Mouse (Mus musculus) embryo, embryonic 10 days (tissue): ENCODE data around the gene Olfr569.
A peak's percentile ranks its signal among the peaks of the same experiment; 100 is the strongest.

ENCODE experiments used
- DNase-seq: peaks from one replicate; pipeline ENCODE4 v3.0.0-alpha.2; 2015; ENCODE audit warnings: low spot score

Olfr569 gene

GRCm38 (mm10) chr7:102890782-102891181 lies at the start of gene Olfr569:
Gene Olfr569, minus strand, starts transcription at chr7:102890882.
- no peak for DNase-seq

GRCm38 (mm10) chr7:102927105-102927504 lies 36.4 kb upstream of the Olfr569 start:
- DNase-seq: no peak

- DNase-seq: no peak
Measured at GRCm38 (mm10) chr7:102924109-102924508, 33.4 kb upstream of the Olfr569 start, which contains the start of gene Olfr572. Gene Olfr572, plus strand, starts transcription at chr7:102924409.

DNA sequence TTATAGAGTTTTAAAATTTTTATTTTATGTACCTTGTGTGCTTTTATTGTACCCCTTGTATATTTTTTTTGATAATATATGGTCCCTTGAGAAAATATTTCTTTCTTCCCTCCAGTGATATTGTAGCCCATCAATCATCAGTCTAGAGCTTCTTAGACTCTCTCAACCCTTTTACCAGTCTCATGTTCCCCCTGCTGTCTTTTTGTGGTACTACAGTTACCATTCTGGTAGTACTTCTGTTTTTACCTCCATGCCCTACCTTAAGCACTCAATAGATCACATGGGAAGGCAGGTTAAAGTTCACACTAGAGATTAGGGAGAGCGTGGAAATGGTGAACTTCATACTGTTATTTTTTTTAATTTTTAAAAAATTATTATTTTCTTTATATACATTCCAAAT lies 28.9 kb upstream of the Olfr569 start:
- DNase-seq: peak; percentile 76

DNA sequence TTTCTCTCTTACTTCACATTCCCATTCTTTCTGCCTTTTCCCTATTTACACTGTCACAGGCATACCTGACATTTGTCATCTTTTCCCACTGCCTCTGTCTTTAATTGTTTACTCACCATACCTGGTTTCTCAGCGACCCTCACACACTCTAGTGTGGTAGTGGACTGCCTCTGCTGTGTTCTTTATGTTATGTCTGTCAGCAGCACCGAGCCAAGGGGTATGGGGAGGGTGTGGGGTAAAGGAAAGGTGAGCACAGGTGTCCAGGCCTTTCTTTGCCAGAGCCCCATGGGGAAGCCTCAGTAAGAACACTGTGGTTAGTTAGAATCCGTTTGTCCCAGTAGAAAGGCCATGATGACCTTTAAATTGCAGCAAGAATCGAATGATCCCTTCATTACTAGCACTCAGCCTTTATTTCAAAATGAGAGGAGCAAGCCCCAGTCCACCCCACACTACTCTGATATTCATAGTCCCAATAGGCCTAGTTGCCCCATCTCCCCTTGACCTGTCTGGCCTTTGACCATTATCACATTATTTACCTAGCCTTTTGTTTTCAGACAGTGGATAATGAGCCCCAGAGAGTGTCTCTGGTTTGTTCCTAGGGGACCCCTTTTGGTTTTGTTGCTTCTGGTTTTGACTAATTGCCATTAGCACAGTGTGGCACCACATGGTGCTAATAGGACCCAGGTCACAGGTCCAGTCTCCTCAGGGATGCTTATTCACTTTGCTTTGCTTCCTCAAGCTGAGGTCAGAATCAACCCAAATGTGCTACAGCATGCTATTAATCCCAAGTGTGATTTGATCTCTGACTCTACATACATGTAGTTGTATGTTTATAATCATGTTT lies 26.6 kb upstream of the Olfr569 start, which contains the start of gene Olfr571:
Olfr571 (minus strand) TSS at position 505 of the 844 bp plus-strand sequence.
- no peak for DNase-seq

GRCm38 (mm10) chr7:102916405-102916804 lies 25.7 kb upstream of the Olfr569 start:
- no peak for DNase-seq

DNA sequence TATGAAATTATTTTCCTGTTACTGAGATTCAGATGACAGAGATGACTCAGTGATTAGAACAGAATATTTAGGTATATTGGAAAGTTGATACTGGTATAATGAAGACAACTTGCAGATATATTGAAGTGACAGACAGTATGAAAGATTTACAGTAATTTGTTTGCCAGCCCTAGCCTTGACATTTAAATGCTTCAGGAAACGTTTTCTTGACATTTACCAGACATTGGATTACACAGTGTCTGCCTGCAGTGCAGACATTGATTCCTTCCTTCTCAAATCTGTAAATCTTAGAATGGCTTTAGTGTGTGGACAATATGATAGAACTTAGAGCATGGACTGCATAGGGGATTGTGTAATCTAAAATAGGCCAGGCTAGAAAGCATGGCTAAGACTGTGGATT lies 24.6 kb upstream of the Olfr569 start:
- no peak for DNase-seq

DNA sequence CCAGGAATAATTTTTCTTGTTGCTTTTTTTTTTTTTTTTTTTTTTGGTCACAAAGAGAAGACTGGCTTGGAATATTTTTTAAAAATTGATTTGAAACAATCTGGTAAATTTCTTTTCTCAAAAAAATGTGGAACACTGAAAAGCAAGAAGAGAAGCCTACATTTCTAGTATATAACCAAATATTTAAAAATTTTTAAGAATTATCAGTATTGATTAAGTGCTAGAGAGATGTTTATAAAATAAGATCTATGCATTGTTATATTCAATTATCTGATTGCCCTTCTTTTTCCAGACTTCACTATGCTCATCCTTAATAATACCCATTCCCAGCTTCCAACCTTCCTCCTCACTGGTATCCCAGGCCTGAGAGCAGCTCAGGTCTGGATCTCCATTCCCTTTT lies 13.9 kb downstream of the Olfr569 start, which contains the start of gene Olfr568:
Olfr568 (plus strand) TSS at position 301 of the 400 bp plus-strand sequence.
- no peak for DNase-seq

DNA sequence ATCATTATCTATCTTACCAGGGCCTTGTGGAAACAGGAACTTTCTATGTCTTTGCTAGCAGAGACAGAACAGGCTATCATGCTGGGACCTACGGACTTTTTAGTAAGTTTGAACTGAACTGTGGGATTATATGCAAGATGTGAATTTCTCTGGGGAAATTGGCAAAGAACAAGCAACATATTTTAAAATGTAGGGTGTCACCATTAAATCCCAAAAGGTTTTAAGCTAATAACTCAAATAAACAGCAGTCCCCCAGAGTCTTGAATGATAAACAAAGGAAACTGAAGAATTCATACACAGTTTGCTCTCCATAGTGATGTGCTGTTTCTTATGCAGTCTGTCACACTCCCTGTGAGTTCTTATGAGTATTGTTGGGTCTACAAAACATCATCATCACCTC lies 32.0 kb downstream of the Olfr569 start, which contains the start of gene Olfr566:
Olfr566 (minus strand) TSS at position 101 of the 400 bp plus-strand sequence.
- no peak for DNase-seq

DNA sequence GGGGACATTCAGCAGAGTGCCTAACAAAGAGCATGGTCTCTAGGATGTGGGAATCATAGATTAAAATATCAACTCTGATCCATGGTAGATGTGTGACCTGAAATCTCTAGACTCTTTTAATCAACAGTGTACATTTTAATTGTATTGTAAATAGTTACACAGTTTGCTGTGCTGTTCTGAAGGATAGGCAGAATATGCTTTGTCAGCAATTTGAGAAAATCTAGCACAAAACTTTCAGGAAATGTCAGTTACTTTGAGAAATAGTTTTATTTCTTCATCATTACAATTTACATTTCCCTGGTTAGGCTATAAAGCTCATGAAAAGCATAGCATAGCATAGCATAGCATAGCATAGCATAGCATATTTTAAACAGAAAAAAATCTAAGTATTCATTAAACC lies 34.9 kb downstream of the Olfr569 start:
- DNase-seq: no peak
